Mouse (Mus musculus): Measurements from ENCODE around the gene Jmjd6. TPM values are rescaled to one million over a fixed set of nuclear protein-coding genes. Genes with fewer than 3 reads are reported as not detected.

The Jmjd6 gene
- polyA plus RNA-seq, 1 experiment from 2014 or later: 77.8 TPM

- H3K27me3 ChIP-seq (ENCODE audit: insufficient read depth, low read length): no peaks in the 10 kb centered on the region
- H3K4me2 ChIP-seq (replicated peaks; ENCODE audit: low read depth, low read length): no peak overlapping the region
- no peaks in the 10 kb centered on the region for H3K36me3 ChIP-seq (ENCODE audit: insufficient read depth, low read length)
- no peaks in the 10 kb centered on the region for H3K9me3 ChIP-seq (ENCODE audit: low read length)
- H3K27ac ChIP-seq (ENCODE audit: low read length): no peak overlapping the region
- no peak overlapping the region for H3K9ac ChIP-seq (replicated peaks; ENCODE audit: low read length)
- 80% methylated on average over 11 of the region's 11 CpGs for WGBS
- peaks cover 49% of the 10 kb centered on the region for H3K4me1 ChIP-seq (ENCODE audit: insufficient read depth, low read length)
- H3K4me3 ChIP-seq (ENCODE audit: low read length): no peak overlapping the region
- ATAC-seq (ENCODE audit: low FRiP score, low TSS enrichment): no peak
Measured at GRCm38 (mm10) chr11:116810528-116810927, 32.7 kb downstream of the Jmjd6 start.

- Histone ChIP-seq H3K4me1 (ENCODE audit: insufficient read depth, low read length) (peaks cover 39% of the 10 kb centered on the region), H3K27me3 (ENCODE audit: insufficient read depth, low read length) (no peaks in the 10 kb centered on the region), H3K36me3 (ENCODE audit: insufficient read depth, low read length) (no peaks in the 10 kb centered on the region), H3K27ac (ENCODE audit: low read length) (no peak overlapping the region), H3K9ac (replicated peaks; ENCODE audit: low read length) (no peak overlapping the region), H3K9me3 (ENCODE audit: low read length) (no peaks in the 10 kb centered on the region), H3K4me3 (ENCODE audit: low read length) (no peak overlapping the region), H3K4me2 (replicated peaks; ENCODE audit: low read depth, low read length) (no peak overlapping the region)
- WGBS: 83% methylated on average over 8 of the region's 8 CpGs
- ATAC-seq (ENCODE audit: low FRiP score, low TSS enrichment): no peak
Measured at GRCm38 (mm10) chr11:116809520-116809919, 33.7 kb downstream of the Jmjd6 start.

- Histone ChIP-seq H3K9me3 (ENCODE audit: low read length) (no peaks in the 10 kb centered on the region), H3K27me3 (ENCODE audit: insufficient read depth, low read length) (no peaks in the 10 kb centered on the region), H3K4me2 (replicated peaks; ENCODE audit: low read depth, low read length) (no peak overlapping the region), H3K27ac (ENCODE audit: low read length) (no peak overlapping the region), H3K4me3 (ENCODE audit: low read length) (no peak overlapping the region), H3K36me3 (ENCODE audit: insufficient read depth, low read length) (no peaks in the 10 kb centered on the region), H3K9ac (replicated peaks; ENCODE audit: low read length) (no peak overlapping the region), H3K4me1 (ENCODE audit: insufficient read depth, low read length) (peaks cover 33% of the 10 kb centered on the region)
- ATAC-seq (ENCODE audit: low FRiP score, low TSS enrichment): no peak
- WGBS: 79% methylated on average over 11 of the region's 11 CpGs
Measured at GRCm38 (mm10) chr11:116808811-116809395, 34.3 kb downstream of the Jmjd6 start.

GRCm38 (mm10) chr11:116807938-116808606 is 35.2 kb downstream of the Jmjd6 start:
- H3K4me1 ChIP-seq (ENCODE audit: insufficient read depth, low read length): peaks cover 25% of the 10 kb centered on the region
- ATAC-seq (ENCODE audit: low FRiP score, low TSS enrichment): no peak
- no peak overlapping the region for H3K4me3 ChIP-seq (ENCODE audit: low read length)
- no peaks in the 10 kb centered on the region for H3K9me3 ChIP-seq (ENCODE audit: low read length)
- no peak overlapping the region for H3K9ac ChIP-seq (replicated peaks; ENCODE audit: low read length)
- H3K27ac ChIP-seq (ENCODE audit: low read length): peak overlapping the region; percentile 63; the same call in 1 of the 2 replicates
- WGBS: 23% methylated on average over 7 of the region's 7 CpGs
- no peak overlapping the region for H3K4me2 ChIP-seq (replicated peaks; ENCODE audit: low read depth, low read length)
- no peaks in the 10 kb centered on the region for H3K27me3 ChIP-seq (ENCODE audit: insufficient read depth, low read length)
- H3K36me3 ChIP-seq (ENCODE audit: insufficient read depth, low read length): no peaks in the 10 kb centered on the region

GRCm38 (mm10) chr11:116807526-116807925 is 35.7 kb downstream of the Jmjd6 start:
- no peak overlapping the region for H3K9ac ChIP-seq (replicated peaks; ENCODE audit: low read length)
- ATAC-seq (ENCODE audit: low FRiP score, low TSS enrichment): no peak
- no peaks in the 10 kb centered on the region for H3K36me3 ChIP-seq (ENCODE audit: insufficient read depth, low read length)
- H3K4me2 ChIP-seq (replicated peaks; ENCODE audit: low read depth, low read length): no peak overlapping the region
- H3K9me3 ChIP-seq (ENCODE audit: low read length): no peaks in the 10 kb centered on the region
- 49% methylated on average over 3 of the region's 3 CpGs for WGBS
- H3K27me3 ChIP-seq (ENCODE audit: insufficient read depth, low read length): no peaks in the 10 kb centered on the region
- H3K4me3 ChIP-seq (ENCODE audit: low read length): no peak overlapping the region
- H3K27ac ChIP-seq (ENCODE audit: low read length): peak overlapping the region; percentile 63; the same call in 1 of the 2 replicates
- peaks cover 19% of the 10 kb centered on the region for H3K4me1 ChIP-seq (ENCODE audit: insufficient read depth, low read length)

GRCm38 (mm10) chr11:116807116-116807515 is 36.1 kb downstream of the Jmjd6 start:
- Histone ChIP-seq H3K27ac (ENCODE audit: low read length) (0 out of 2 replicates have a peak overlapping the region, but pooled peaks have one; percentile 45), H3K4me2 (replicated peaks; ENCODE audit: low read depth, low read length) (no peak overlapping the region), H3K27me3 (ENCODE audit: insufficient read depth, low read length) (no peaks in the 10 kb centered on the region), H3K4me1 (ENCODE audit: insufficient read depth, low read length) (peaks cover 15% of the 10 kb centered on the region), H3K36me3 (ENCODE audit: insufficient read depth, low read length) (no peaks in the 10 kb centered on the region), H3K9me3 (ENCODE audit: low read length) (no peaks in the 10 kb centered on the region), H3K4me3 (ENCODE audit: low read length) (no peak overlapping the region), H3K9ac (replicated peaks; ENCODE audit: low read length) (no peak overlapping the region)
- no peak for ATAC-seq (ENCODE audit: low FRiP score, low TSS enrichment)
- WGBS: 52% methylated on average over 7 of the region's 7 CpGs

- no peak overlapping the region for H3K4me3 ChIP-seq (ENCODE audit: low read length)
- H3K4me1 ChIP-seq (ENCODE audit: insufficient read depth, low read length): peaks cover 10% of the 10 kb centered on the region
- no peak overlapping the region; the same call in 1 of the 2 replicates for H3K27ac ChIP-seq (ENCODE audit: low read length)
- WGBS: 60% methylated on average over 15 of the region's 15 CpGs
- H3K9me3 ChIP-seq (ENCODE audit: low read length): no peaks in the 10 kb centered on the region
- H3K27me3 ChIP-seq (ENCODE audit: insufficient read depth, low read length): no peaks in the 10 kb centered on the region
- H3K9ac ChIP-seq (replicated peaks; ENCODE audit: low read length): no peak overlapping the region
- no peaks in the 10 kb centered on the region for H3K36me3 ChIP-seq (ENCODE audit: insufficient read depth, low read length)
- no peak for ATAC-seq (ENCODE audit: low FRiP score, low TSS enrichment)
- H3K4me2 ChIP-seq (replicated peaks; ENCODE audit: low read depth, low read length): no peak overlapping the region
Measured at GRCm38 (mm10) chr11:116806136-116807071, 36.8 kb downstream of the Jmjd6 start.

- H3K27ac ChIP-seq (ENCODE audit: low read length): no peak overlapping the region
- no peaks in the 10 kb centered on the region for H3K27me3 ChIP-seq (ENCODE audit: insufficient read depth, low read length)
- ATAC-seq (ENCODE audit: low FRiP score, low TSS enrichment): no peak
- H3K36me3 ChIP-seq (ENCODE audit: insufficient read depth, low read length): no peaks in the 10 kb centered on the region
- no peaks in the 10 kb centered on the region for H3K9me3 ChIP-seq (ENCODE audit: low read length)
- no peak overlapping the region for H3K4me3 ChIP-seq (ENCODE audit: low read length)
- peaks cover 5% of the 10 kb centered on the region for H3K4me1 ChIP-seq (ENCODE audit: insufficient read depth, low read length)
- no peak overlapping the region for H3K9ac ChIP-seq (replicated peaks; ENCODE audit: low read length)
- H3K4me2 ChIP-seq (replicated peaks; ENCODE audit: low read depth, low read length): no peak overlapping the region
- WGBS: 87% methylated on average over 5 of the region's 5 CpGs
Measured at GRCm38 (mm10) chr11:116802709-116803108, 40.5 kb downstream of the Jmjd6 start.

GRCm38 (mm10) chr11:116801106-116801505 is 42.1 kb downstream of the Jmjd6 start:
- Histone ChIP-seq H3K27ac (ENCODE audit: low read length) (no peak overlapping the region), H3K4me3 (ENCODE audit: low read length) (no peak overlapping the region), H3K4me1 (ENCODE audit: insufficient read depth, low read length) (no peaks in the 10 kb centered on the region; the same call in 1 of the 2 replicates), H3K9ac (replicated peaks; ENCODE audit: low read length) (no peak overlapping the region), H3K36me3 (ENCODE audit: insufficient read depth, low read length) (no peaks in the 10 kb centered on the region), H3K27me3 (ENCODE audit: insufficient read depth, low read length) (no peaks in the 10 kb centered on the region), H3K4me2 (replicated peaks; ENCODE audit: low read depth, low read length) (no peak overlapping the region), H3K9me3 (ENCODE audit: low read length) (no peaks in the 10 kb centered on the region)
- 0 out of 2 replicates have a peak, but pooled peaks have one; percentile 39 for ATAC-seq (ENCODE audit: low FRiP score, low TSS enrichment)
- 61% methylated on average over 5 of the region's 5 CpGs for WGBS
